Mouse (Mus musculus): ENCODE data around the gene Trappc6b.
A peak's percentile ranks its signal among the peaks of the same experiment; 100 is the strongest.

Gene Trappc6b

DNA sequence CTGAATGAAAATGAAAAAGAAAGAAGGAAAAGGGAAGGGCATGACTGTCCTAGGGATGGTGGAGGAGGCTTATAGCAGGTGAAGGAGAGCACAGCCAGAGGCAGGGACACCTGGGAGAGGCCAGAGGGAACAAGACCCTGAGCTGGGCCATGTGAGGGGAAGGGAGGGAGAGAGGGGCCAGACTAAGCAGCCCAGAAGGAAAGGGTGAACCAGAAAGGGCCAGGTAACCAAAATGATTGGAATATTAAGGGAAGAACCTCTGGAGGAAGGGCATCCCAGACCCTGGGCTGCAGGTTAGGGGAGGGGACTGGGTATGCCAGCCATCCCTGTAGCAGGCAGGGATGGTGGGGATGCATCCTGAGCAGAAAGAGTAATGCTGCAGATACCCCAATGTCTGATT, 7.3 kb downstream of the Trappc6b start:
- DNase-seq = no peak

GRCm38 (mm10) chr12:59053166-59053565, 8.1 kb downstream of the Trappc6b start:
- DNase-seq = no peak

DNA sequence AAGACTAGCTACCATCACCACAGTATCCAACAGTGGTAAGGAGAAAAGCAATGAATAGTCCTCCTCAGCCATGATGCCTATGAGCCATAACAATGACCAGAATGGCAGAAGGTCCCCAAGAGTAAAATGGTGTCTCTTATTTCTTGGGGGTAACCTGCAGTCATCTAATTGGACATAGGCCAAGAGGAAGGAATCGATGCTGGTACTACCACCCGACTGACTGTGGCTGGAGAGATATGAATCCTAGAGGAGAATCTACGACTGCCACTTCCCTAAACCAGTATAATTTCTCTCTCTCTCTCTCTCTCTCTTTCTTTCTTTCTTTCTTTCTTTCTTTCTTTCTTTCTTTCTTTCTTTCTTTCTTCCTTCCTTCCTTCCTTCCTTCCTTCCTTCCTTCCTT, 8.8 kb downstream of the Trappc6b start:
- no peak for DNase-seq

- DNase-seq = no peak
Observed at GRCm38 (mm10) chr12:59040851-59041250, 20.4 kb downstream of the Trappc6b start.

GRCm38 (mm10) chr12:59039971-59040844, 21.1 kb downstream of the Trappc6b start:
- DNase-seq = no peak

- no peak for DNase-seq
Observed at GRCm38 (mm10) chr12:59039162-59039970, 21.9 kb downstream of the Trappc6b start.

GRCm38 (mm10) chr12:59032101-59032500, 29.2 kb downstream of the Trappc6b start:
- DNase-seq = no peak

GRCm38 (mm10) chr12:59021306-59021705, 40.0 kb downstream of the Trappc6b start:
- DNase-seq = no peak

DNA sequence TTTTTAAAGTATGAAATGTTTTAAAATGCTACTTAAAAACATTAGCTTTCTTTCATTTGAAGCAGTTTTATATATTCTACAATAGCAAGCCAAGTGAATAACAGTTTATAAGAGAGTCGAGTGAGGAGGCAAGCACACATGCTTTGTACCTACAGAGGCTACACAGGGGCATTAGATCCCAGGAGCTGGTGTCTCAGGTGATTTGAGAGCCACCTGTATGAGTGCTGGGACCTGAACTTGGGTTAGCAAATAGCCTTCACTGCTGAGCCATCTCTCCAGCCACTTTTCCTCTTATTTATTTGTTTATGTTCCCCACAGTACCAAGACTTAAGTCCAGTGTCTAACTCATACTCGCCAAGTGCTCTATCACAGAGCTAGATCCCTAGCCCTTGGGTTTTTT, 41.4 kb downstream of the Trappc6b start:
- no peak for DNase-seq

DNA sequence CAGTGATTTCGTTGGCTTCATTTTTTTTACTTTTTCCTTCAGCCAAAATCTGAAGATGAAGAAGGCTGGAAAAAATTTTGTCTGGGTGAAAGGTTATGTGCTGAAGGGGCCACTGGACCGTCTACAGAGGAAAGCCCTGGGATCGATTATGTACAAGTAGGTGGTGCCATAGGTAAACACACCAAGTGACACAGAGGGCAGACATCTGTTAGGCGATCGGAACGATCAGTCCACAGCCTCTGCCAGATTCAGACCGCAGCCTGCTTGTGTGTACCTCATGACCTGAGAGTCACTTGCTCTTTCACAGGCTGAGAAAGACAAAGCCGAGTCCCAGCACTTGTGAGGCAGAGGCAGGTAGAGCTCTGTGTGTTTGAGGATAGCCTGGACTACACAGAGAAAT, 43.3 kb downstream of the Trappc6b start:
- no peak for DNase-seq

GRCm38 (mm10) chr12:59013234-59013633, 48.0 kb downstream of the Trappc6b start, which contains the start of gene Gemin2:
Gene Gemin2, plus strand, starts transcription at chr12:59013393.
- DNase-seq = peak; percentile 89

- DNase-seq = no peak
Observed at GRCm38 (mm10) chr12:59012710-59013091, 48.6 kb downstream of the Trappc6b start.

DNA sequence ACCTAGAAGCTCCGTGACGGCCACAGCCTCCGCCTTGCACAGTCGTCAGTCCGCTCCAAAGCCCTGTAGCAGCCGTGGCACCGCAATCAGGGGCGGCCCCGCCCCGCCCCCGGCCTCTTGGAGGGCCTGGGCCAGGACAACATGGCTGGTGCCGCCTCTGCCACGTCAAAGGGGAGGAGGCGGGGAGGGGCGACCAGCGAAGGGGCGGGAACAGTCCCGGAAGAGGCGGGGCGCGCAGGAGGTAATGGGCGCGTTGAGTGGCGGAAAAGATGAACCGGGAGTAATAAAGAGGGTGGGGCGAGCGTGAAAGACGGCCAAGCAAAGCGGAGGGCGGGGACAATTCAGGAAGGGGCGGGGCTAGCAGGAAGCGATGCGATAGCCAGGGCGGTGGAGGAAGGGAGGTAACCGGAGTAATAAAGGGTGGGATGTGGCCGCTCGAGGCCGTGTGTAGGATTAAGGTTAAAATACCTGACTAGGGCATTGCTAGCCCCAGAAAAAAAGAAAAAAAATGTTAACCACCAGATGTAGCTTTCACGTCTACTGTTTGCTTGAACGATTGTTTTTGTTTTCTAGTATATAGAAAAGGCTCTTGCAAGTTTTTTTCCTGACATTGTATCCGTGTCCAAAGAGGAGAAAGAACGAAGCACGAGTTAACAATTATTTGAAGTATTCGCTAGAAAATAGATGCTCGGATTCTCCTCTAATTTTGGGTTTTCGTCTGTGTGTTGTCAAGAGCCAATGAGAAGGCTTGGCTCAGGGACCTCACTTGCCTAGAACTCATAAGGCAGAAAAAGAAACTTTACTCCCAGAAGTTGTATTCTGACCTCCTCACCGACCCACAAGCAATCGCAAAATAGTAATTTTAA, 49.2 kb downstream of the Trappc6b start, which contains the start of gene Sec23a:
Gene Sec23a, minus strand, starts transcription at position 174 of the 866 bp plus-strand sequence.
- peak; percentile 98 for DNase-seq

DNA sequence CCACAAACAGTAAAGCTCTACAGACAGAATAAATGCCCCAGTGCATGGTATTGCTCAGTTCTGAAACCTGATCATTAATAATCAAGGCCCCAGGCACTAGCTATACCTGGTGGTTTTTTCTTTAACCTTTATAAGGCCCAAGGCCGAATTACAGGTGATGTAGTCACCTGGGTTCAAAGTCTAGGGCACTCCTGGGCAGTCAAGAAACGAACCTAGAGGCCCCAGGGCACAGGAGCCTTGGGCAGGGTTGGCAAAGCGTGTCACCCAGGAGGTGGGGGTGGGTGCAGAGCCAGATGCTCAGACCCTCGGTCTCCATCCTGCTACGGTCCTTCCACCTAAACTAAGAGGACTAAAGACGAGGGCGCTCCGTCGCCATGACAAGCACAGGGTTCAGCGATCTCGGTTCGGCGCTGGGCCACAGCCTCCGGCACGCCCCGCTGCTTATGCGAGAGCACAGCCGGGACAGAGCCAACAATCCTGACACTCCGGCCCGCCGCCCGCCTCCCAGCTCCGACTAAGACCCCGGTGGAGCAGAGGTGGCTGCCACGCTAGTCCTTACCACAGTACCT, 49.9 kb downstream of the Trappc6b start:
- no peak for DNase-seq

GRCm38 (mm10) chr12:59010482-59010881, 50.8 kb downstream of the Trappc6b start:
- no peak for DNase-seq
